Mouse (Mus musculus) myocyte (in vitro differentiated cells): ENCODE data around the gene Col17a1.

Source experiments
- CEBPB ChIP-seq: IDR thresholded peaks from 2 replicates; pipeline ENCODE4 v1.6.1; 2011; ENCODE audit warnings: mild to moderate bottlenecking, moderate library complexity; ENCODE audit not compliant: poor library complexity, insufficient read depth, severe bottlenecking
- E2F4 ChIP-seq: IDR thresholded peaks from one replicate; pipeline ENCODE4 v1.6.1; 2011; ENCODE audit warnings: mild to moderate bottlenecking, control low read depth, moderate library complexity; ENCODE audit not compliant: insufficient read depth
- MAX ChIP-seq: IDR thresholded peaks from one replicate; pipeline ENCODE4 v1.6.1; 2011; ENCODE audit warnings: low read depth, mild to moderate bottlenecking, control low read depth
- MYOD1 ChIP-seq, 3 experiments: IDR thresholded peaks; one replicate each; pipeline ENCODE4 v1.6.1; 2011; ENCODE audit warnings: control low read depth in 2 of 3, low read depth in 2 of 3, mild to moderate bottlenecking in 2 of 3, moderate library complexity in 1 of 3; ENCODE audit not compliant: insufficient read length in 2 of 3, control insufficient read depth in 1 of 3
- POLR2A ChIP-seq: IDR thresholded peaks from one replicate; pipeline ENCODE4 v1.6.1; 2011; ENCODE audit warnings: low read depth, mild to moderate bottlenecking, control low read depth, moderate library complexity; ENCODE audit not compliant: insufficient read length
- SRF ChIP-seq: IDR thresholded peaks from one replicate; pipeline ENCODE4 v1.6.1; 2011; ENCODE audit warnings: low read depth; ENCODE audit not compliant: control insufficient read depth, insufficient read length
- USF1 ChIP-seq: IDR thresholded peaks from one replicate; pipeline ENCODE4 v1.6.1; 2011; ENCODE audit warnings: low read depth, mild to moderate bottlenecking, control low read depth, moderate library complexity

- TF ChIP-seq SRF (no peak), POLR2A (no peak), MAX (no peak), USF1 (no peak), MYOD1 (IDR thresholded peaks at IDR 0.05; ENCODE audit: control insufficient read depth in 1 of 3, insufficient read length in 2 of 3, low read depth in 2 of 3) (no peak), E2F4 (no peak), CEBPB (no peak)
Measured at GRCm38 (mm10) chr19:47659765-47660408, 32.0 kb downstream of the Col17a1 start.
